Mouse (Mus musculus) cerebellum, adult 2 months (tissue): ENCODE results near the gene Zkscan14. TPM values are rescaled to one million over a fixed set of nuclear protein-coding genes. Genes with fewer than 3 reads are reported as not detected.
A peak's percentile ranks its signal among the peaks of the same experiment; 100 is the strongest.
"Not testable (repeated sequence)": the region's sequence is repeated elsewhere in the genome, so short reads cannot be mapped to it uniquely, and the experiment has no call there.

ENCODE experiments used
- DNase-seq, 2 experiments: peaks; one replicate each; pipeline ENCODE4 v3.0.0; 2021
- H3K27ac ChIP-seq: fragments of 200-500 bp; 2 replicates; pipeline ENCODE4 v1.5.1; 2012; ENCODE audit warnings: low read length, control low read depth, inconsistent platforms; ENCODE audit not compliant: insufficient read depth
- H3K27me3 ChIP-seq: fragments of 200-500 bp; 2 replicates; pipeline ENCODE4 v1.6.1; 2012; ENCODE audit warnings: inconsistent platforms, mild to moderate bottlenecking, low read length, moderate library complexity; ENCODE audit not compliant: control insufficient read depth, insufficient read depth
- H3K4me1 ChIP-seq: fragments of 200-500 bp; 2 replicates; pipeline ENCODE4 v1.6.1; 2011; ENCODE audit warnings: low read length; ENCODE audit not compliant: control insufficient read depth, insufficient read depth
- H3K4me3 ChIP-seq: fragments of 200-500 bp; replicated peaks from 2 replicates; pipeline ENCODE3; 2011; ENCODE audit warnings: mild to moderate bottlenecking, low read depth, low read length, control low read depth; ENCODE audit not compliant: insufficient read depth
- CTCF ChIP-seq: fragments of 200-500 bp; IDR thresholded peaks from 2 replicates; pipeline ENCODE4 v1.5.1; 2011; ENCODE audit warnings: low read depth, mild to moderate bottlenecking, control low read depth, low read length, moderate library complexity, borderline replicate concordance; ENCODE audit not compliant: insufficient read depth
- POLR2A ChIP-seq: fragments of 200-500 bp; IDR thresholded peaks from 2 replicates; pipeline ENCODE4 v1.6.1; 2011; ENCODE audit warnings: low read length, control low read depth, borderline replicate concordance; ENCODE audit not compliant: insufficient read depth
- WGBS: fragments of 180-500 bp; shearing (Covaris S2); methylation state at CpG from one replicate; pipeline ENCODE4 v1.1.7; 2018; 5-methylcytosine and 5-hydroxymethylcytosine counted together
- polyA plus RNA-seq: library from polyadenylated mRNA; depleted of rRNA; stranded (reverse); fragments of >200 nt; gene quantifications from 2 replicates; pipeline ENCODE4 v1.2.3, GENCODE M21; 2012

Zkscan14 gene
- polyA plus RNA-seq, 1 experiment = 10.3 TPM

GRCm38 (mm10) chr5:145211340-145211739 lies 9.7 kb upstream of the Zkscan14 start:
- WGBS = 94% methylated on average over 4 of the region's 4 CpGs
- H3K27ac ChIP-seq = no peak overlapping the region
- DNase-seq = no peak
- H3K4me1 ChIP-seq = no peaks in the 10 kb centered on the region
- no peaks in the 10 kb centered on the region for H3K27me3 ChIP-seq
- TF ChIP-seq CTCF = no peak
- no peak for TF ChIP-seq POLR2A
- no peak overlapping the region for H3K4me3 ChIP-seq

- 56% methylated on average over 11 of the region's 11 CpGs for WGBS
- H3K4me1 ChIP-seq, H3K27me3 ChIP-seq, H3K4me3 ChIP-seq, H3K27ac ChIP-seq, DNase-seq: not testable (repeated sequence)
Observed at GRCm38 (mm10) chr5:145208391-145208790, 6.7 kb upstream of the Zkscan14 start.

- H3K27me3 ChIP-seq = no peaks in the 10 kb centered on the region
- H3K4me1 ChIP-seq = peaks cover 6% of the 10 kb centered on the region; the same call in 1 of the 2 replicates
- DNase-seq = no peak
- 87% methylated on average over 6 of the region's 6 CpGs for WGBS
- H3K27ac ChIP-seq = no peak overlapping the region
- TF ChIP-seq POLR2A = no peak
- no peak for TF ChIP-seq CTCF
- H3K4me3 ChIP-seq = no peak overlapping the region
Observed at GRCm38 (mm10) chr5:145207954-145208353, 6.3 kb upstream of the Zkscan14 start.

- 96% methylated on average over 6 of the region's 6 CpGs for WGBS
- no peak overlapping the region for H3K27ac ChIP-seq
- TF ChIP-seq POLR2A (no peak), CTCF (no peak)
- DNase-seq = no peak
- H3K4me1 ChIP-seq = peaks cover 6% of the 10 kb centered on the region; the same call in 1 of the 2 replicates
- no peaks in the 10 kb centered on the region for H3K27me3 ChIP-seq
- H3K4me3 ChIP-seq = no peak overlapping the region
Observed at GRCm38 (mm10) chr5:145207385-145207784, 5.7 kb upstream of the Zkscan14 start.

- 16% methylated on average over 9 of the region's 9 CpGs for WGBS
- no peak overlapping the region for H3K27ac ChIP-seq
- no peak for TF ChIP-seq POLR2A
- no peak for TF ChIP-seq CTCF
- DNase-seq = no peak
- no peaks in the 10 kb centered on the region for H3K27me3 ChIP-seq
- H3K4me1 ChIP-seq = peaks cover 9% of the 10 kb centered on the region
- peak overlapping the region; percentile 14 for H3K4me3 ChIP-seq
Observed at GRCm38 (mm10) chr5:145205041-145205440, 3.4 kb upstream of the Zkscan14 start.

GRCm38 (mm10) chr5:145203936-145204691 lies 2.4 kb upstream of the Zkscan14 start, which contains the start of gene Zkscan5:
Zkscan5 (plus strand) TSS chr5:145204562.
- WGBS = under 1% methylated on average over 22 of the region's 22 CpGs
- peak; percentile 98 to 99 for DNase-seq
- peak; percentile 64; the same call in 1 of the 2 replicates for TF ChIP-seq POLR2A
- no peak for TF ChIP-seq CTCF
- no peaks in the 10 kb centered on the region for H3K27me3 ChIP-seq
- peak within 1 kb of the TSS; percentile 69 for H3K27ac ChIP-seq
- H3K4me1 ChIP-seq = peaks cover 9% of the 10 kb centered on the region
- peak within 1 kb of the TSS; percentile 72 for H3K4me3 ChIP-seq

GRCm38 (mm10) chr5:145202446-145202845 lies 778 bp upstream of the Zkscan14 start:
- DNase-seq = no peak
- H3K27ac ChIP-seq = no peak overlapping the region
- peaks cover 9% of the 10 kb centered on the region for H3K4me1 ChIP-seq
- H3K27me3 ChIP-seq = no peaks in the 10 kb centered on the region
- WGBS = 47% methylated on average over 3 of the region's 3 CpGs
- H3K4me3 ChIP-seq = no peak overlapping the region
- TF ChIP-seq CTCF = no peak
- no peak for TF ChIP-seq POLR2A

- peaks cover 6% of the 10 kb centered on the region; the same call in 1 of the 2 replicates for H3K4me1 ChIP-seq
- DNase-seq = no peak
- 77% methylated on average over 7 of the region's 7 CpGs for WGBS
- no peak overlapping the region for H3K27ac ChIP-seq
- TF ChIP-seq CTCF (no peak), POLR2A (no peak)
- peak overlapping the region; percentile 89 for H3K4me3 ChIP-seq
- H3K27me3 ChIP-seq = no peaks in the 10 kb centered on the region
Observed at GRCm38 (mm10) chr5:145200387-145200786, 1.3 kb downstream of the Zkscan14 start.
